Mouse (Mus musculus): ENCODE results near the gene Gm10142.

GRCm38 (mm10) chr10:77671519-77671918, 44.1 kb upstream of the Gm10142 start:
- TF ChIP-seq CTCF (IDR thresholded peaks at IDR 0.05; ENCODE audit: borderline replicate concordance, extremely low read depth, insufficient read depth, insufficient read length), result no peak
- TF ChIP-seq POLR2A (IDR thresholded peaks at IDR 0.05; ENCODE audit: borderline replicate concordance, extremely low read depth, insufficient read depth, insufficient read length, poor library complexity, severe bottlenecking), result no peak

Measured in brain, embryonic 14.5 days (tissue).